Mouse (Mus musculus) erythroblast, embryonic 14.5 days (primary cell): Measurements from ENCODE around the gene Ppp1r12b.

Experiments
- GATA1 ChIP-seq: IDR thresholded peaks from 2 replicates; pipeline ENCODE4 v1.6.1; 2012; ENCODE audit warnings: low read length, inconsistent platforms, mixed read lengths
- TAL1 ChIP-seq: IDR thresholded peaks from 3 replicates; pipeline ENCODE4 v1.6.1; 2012; ENCODE audit warnings: low read length, inconsistent platforms, mixed read lengths

DNA sequence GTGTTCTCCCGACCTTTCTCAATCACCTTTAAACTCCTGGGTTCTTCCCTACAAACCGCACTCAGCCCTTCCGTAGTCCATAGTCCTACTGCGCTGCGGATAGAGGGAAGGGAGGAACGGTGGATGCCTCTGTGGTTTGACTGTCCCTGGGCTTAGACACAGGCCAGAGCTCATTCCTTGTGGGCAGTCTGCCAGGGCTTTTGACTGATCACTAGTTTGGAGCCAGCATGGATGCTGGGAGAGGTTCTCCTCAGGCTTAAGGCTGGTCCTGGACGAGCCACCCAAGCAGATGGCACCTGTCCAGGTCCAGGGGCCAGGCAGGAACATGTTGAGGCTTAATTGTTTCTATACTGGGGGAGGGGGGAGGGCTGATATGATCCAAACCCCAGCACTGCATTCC, 205.9 kb downstream of the Ppp1r12b start:
- TF ChIP-seq TAL1 = no peak
- TF ChIP-seq GATA1 = no peak
